Mouse (Mus musculus): Measurements from ENCODE around the gene Grik2.

GRCm38 (mm10) chr10:49639901-49640300 is 148.7 kb downstream of the Grik2 start:
- no peak for TF ChIP-seq CTCF (IDR thresholded peaks at IDR 0.05; ENCODE audit: low read depth)
- no peak for TF ChIP-seq EP300 (optimal IDR thresholded peaks at IDR 0.05)
